Mouse (Mus musculus) fibroblast of lung, adult 2 months (primary cell): ENCODE data around the gene Batf.

ENCODE experiments used
- DNase-seq: peaks from one replicate; pipeline ENCODE4 v3.0.0-alpha.2; 2011; ENCODE audit warnings: low read depth

Batf gene

DNA sequence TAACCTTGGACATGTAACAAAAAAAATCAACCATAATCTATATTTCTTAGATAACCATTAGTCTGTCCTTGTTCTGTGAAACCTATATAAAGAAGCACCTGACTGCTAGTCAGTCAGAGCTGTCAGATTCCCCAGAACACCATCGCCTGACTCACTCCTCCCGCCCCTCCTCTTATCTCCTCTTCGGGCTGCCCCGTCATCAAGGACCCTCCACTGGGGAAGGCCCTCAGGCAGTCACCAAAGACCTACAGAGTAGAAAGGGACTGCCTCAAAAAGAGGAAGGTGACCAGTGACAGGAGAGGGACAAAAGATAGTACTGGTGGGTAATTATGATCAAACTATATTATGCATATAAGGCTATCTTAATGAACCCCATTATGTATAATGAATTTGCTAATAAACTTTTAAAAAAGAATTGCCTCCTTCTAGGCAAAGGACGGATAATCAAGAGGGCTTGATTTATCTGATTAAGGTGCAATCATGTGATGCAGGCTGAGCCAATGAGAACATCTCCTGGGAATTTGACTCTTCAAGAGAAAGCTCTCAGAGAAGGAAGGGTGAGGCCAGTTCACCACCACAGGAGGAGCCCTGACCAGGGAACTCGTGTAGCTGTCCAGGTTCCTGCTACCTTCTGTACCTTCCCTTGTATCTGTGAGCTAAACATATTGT lies 40.4 kb downstream of the Batf start:
- DNase-seq, result no peak

DNA sequence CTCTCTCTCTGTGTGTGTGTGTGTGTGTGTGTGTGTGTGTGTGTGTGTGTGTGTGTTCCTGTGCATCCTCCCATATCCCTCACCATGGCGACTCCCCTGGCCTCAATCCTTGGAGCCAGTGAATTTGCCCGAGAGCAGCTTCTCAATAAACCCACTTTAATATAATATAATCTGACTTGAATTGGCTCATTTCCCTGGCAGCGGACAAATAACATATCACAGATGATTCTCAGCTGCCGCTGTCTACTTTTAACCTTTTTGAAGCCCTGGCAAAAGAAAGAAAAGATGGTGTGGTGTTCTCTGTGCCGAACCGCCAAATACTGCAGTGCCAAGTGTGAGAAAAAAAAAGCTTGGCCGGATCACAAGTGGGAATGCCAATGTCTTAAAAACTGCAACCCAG lies 41.7 kb downstream of the Batf start:
- no peak for DNase-seq

DNA sequence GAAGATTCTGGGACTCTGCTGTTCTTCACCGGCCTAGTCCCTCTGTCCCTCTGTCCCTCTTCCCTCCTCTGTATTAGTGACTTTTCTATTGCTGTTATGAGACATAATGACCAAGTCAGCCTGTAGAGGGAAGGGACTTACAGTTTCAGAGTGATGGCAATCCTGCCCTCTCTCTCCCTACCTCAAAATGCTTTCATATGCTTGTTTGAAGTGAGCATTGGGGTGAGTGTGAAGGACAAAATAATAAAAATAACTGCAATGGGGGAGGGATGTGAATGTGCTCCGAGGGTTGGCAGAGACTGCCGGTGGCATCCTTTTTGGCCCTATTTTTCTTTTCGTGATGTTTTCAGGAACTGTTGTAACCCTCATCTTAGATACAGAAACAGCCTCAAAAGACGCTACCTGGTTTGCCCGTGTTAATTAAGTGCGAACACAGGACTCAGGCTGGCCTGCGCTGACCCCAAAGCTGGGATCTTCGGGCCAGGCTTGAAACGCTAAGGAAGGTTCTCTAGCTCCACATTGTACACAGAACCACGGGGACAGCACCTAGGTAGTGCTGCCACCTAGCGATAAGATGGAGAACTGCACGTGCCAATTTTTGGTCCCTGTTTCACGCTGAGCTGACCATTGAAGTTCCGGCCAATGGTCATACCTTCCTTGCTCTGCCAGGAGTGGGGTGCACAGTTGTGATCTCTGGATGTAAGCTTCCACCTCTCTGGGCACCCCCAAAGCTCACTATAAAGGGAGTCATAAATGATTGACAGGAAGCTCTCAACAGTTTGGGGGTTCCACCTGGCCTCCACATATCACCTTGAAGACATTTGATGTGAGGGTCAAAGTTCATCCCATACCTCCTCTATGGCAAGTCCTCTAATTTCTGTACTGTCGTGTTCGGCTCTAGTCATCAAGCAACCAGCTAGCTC lies 42.8 kb downstream of the Batf start:
- peak; percentile 15 for DNase-seq

DNA sequence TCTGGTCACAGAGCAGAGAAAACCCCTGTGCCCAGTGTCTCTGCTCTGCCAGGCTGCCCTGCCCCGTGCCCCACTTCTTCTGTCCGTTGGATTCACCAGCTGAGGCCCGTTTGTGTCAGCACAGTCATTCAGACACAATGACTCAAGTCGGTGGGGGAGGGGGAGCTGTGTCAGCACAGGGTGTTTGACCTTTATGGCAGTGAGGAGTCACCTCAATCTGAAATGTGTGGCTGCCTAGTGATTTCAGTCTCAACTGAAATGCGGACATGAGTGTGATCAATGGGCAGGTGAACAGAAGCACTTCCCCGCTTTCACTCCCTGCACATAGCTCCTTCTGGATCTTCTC lies 43.4 kb downstream of the Batf start:
- DNase-seq, result no peak

DNA sequence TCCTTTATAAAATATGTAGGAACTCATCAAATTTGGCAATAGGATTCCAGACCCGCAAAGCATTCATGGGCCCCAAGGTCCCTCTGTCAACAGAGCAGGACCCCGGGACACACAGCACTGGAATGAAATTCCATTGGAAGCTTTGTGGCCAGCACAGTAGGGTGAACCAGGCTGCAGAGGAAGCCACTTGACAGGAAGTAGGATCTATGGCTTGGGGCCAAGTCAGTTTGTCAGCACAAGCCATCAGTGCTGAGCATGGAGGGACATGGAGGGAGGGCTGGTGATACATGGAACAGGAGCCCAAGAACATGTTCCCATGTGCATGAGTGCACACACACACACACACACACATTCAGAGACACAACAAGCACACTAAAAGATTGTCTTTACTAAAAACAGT lies 49.7 kb downstream of the Batf start:
- DNase-seq, result no peak

DNA sequence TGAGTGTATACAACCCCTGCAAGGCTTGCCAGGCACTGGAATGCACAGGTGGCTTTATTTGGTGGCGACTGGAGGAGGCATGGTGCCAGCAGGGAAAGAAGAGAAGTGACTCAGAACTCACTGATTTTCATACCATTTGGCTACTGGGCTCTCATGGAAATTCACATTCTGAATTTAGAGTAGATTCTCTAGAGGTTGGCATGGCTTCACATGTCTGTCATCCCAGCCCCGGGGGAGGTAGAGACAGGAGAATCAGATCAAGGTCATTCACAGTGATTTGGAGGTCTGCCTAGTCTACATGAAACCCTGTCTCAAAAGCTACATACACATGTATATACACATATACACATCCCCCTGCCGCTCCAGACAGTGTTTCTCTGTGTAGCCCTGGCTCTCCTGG lies 50.5 kb downstream of the Batf start:
- DNase-seq, result no peak

DNA sequence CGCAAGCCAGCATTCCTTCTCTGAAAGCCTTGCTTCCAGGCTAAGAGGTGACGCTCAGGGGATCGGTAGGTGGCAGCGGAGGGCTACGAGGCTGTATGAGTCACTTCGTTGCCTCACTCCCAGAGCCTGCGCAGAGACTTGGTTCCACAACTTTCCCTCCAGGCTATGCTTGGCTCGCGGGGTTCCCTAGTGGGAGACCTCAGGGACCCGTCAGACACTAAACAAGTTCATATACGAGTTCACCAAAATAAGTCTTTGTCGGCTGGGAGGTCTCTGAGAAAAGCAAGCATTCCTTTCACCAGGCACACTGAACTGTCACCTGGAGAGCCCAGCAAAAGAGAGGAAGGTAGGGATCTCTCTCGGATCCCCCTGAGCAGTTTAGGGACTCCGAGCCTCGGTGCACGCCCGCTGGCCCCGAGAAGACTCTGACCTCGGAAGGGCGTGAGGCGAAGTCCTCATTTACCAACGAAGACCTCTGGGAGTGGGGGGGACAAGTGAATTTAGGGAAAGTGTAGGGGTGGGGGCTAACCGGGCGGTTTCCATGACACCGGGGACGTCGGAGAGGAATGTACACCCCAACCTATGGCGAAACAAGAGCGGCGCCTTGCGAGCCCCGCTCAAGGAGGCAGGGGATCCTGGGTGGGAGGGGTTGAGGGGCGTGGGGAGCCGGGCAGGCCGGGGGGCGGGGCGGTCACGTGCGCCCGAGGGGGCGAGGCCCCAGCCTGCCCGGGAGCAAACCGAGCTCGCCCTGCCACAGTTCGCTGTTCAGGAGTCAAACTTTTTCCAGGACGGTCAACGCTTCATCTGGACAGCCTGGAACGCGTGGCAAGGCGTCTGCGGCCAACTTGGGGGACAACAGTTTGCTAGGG lies 59.6 kb downstream of the Batf start, which contains the start of gene Flvcr2:
Gene Flvcr2 (plus strand): TSS at position 713 of the 869 bp plus-strand sequence.
- DNase-seq, result peak; percentile 59

DNA sequence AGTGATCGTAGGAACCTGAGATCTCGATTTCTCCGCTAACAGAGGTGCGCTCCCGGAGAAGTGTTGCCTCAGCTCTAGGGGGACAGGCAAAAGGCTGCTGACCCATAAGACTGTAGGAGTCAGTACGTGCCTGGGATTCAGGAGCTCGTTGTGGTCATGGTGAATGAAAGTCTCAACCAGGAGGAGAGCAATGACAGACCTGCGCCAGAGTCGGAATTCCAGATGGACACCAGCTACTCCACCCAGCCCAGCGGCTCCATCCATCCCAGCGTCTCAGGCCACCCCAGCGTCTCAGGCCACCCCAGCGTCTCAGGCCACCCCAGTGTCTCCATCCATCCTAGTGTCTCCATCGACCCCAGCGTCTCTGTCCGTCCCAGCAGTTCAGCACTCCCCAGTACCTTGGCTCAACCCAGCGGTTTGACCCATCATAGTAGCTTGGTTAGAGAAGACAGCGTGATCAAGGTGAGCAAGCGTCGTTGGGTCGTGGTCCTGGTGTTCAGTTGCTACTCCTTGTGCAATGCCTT lies 60.3 kb downstream of the Batf start:
- no peak for DNase-seq

DNA sequence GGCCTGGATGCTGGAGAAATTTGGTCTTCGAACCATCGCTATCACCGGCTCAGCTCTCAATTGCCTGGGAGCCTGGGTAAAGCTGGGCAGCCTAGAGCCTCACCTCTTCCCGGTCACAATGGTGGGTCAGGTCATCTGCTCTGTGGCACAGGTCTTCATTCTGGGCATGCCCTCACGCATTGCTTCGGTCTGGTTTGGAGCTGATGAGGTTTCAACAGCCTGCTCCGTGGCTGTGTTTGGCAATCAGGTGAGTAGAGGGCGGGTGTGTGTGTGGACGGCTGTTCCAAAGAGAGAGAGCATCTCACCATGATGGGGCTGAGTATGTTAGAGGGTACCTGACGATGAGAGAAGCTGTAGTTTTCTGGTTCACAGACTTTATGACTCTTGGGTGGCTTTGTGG lies 60.9 kb downstream of the Batf start:
- no peak for DNase-seq

DNA sequence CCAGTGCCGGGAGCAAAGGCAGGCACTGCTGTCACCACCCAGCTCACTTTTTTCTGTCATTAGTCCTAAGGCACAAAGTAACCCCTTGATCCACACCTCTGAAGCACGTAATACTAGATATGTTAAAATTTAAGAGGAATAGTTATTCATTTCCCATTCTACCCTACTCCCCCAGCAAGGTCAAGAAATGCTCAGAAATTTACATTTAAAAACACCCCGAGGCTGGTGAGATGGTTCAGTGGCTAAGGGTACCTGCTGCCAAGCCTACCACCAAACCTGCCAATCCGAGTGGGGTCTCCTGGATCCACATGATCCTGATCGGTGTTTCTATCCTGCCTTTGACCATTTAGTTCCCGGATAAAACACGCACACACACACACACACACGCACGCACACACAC lies 63.4 kb downstream of the Batf start:
- DNase-seq, result no peak

DNA sequence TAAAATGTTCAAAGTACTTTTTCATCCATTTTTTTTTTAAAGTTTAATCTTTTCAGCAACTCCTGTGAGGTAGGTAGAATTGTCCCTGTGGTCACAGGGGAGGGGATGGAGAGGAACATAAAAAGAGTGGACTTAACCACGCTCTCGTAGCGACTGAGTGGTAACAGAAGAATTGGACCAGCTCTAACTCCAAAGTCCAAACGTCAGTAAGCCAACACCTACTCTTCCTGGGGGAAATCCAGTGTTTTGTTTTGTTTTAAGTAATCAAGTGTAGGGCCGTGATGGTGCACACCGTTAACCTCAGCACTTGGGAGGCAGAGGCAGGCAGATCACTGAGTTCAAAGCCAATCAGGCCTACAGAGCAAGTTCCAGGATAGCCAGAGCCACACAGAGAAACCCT lies 65.6 kb downstream of the Batf start:
- no peak for DNase-seq

DNA sequence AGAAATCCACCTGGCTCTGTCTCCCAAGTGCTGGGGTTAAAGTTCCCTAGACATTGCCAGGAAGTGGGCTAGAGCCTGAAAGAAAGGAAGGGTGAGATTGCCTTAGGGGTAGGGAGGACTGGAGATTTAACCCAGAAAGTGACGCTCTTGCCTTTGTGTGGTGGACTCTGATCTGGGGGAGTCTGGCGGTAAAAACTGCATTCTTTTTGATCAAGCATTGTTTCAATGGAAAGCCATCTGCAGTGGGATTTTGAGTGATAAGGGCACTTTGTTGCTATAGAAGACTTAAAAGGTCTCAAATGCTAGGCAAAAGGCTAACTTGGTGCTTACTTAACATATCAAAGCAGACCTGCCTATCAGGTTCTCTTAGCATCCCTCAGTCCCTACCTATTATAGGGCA lies 66.8 kb downstream of the Batf start:
- DNase-seq, result no peak

DNA sequence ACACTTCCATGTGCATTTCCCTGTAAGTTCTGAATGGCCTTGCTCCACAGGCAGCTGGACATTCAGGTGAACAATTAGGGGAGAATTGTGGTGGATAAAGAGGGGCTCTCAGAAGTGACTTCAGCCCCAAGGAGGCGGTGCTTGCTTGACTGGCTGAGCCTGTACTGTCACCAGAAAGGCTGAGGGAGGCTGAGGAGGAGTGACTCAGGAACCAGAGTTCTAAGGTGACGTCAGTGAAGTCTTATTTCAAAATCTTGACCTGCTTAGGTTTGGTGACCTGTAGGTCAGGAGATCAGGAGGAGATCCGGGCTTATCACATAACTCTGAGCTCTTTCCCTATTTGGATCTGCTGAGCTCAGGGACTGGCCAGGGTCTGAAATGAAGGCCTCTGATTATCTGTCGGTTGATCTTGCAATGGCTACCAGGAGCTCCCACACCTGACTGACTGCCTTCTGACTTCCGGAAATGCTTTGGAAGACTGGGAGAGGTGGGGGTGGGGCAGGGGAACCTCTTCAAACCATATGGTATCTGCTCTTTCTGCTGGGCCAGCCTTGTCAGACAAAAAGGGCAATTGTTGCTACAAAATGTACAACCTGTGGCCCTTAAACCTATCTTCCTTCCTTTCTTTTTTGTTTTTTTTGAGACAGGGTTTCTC lies 68.3 kb downstream of the Batf start:
- DNase-seq, result no peak

DNA sequence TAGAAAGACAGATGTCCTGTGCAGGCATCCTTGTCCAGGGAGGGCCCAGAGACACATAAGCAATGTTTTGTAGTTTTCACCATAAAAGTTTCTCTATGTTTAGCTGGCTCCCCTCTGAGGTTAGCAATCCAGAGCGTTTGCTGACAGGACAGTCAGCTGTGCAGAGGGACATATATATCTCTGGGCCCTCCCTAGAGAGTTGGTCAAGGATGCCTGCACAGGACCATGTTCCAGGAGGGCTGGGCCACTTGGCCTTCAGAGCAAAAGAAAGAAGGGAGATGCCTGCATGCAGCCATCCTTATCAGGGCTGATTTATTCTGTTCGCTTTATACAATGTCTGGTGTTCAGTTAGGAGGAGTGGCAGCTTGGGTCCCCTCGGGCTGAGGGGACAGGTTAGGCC lies 70.0 kb downstream of the Batf start:
- no peak for DNase-seq

DNA sequence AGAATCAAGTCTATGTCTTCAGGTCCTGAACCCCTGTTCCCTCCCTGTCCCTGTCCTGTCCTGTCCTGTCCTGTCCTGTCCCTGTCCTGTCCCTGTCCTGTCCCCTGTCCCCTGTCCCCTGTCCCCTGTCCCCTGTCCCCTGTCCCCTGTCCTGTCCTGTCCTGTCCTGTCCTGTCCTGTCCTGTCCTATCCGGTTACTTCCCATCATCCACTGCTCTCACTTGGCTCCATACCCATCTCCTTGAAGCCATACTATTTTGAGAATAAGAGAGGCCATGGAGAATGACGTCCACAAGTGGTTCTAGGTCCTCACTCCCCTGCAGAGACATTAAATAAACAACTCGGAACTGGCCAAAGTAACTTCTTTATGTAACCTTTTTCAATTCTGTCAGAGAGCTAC lies 70.6 kb downstream of the Batf start:
- no peak for DNase-seq
